Mouse (Mus musculus): ENCODE measurements around the gene Zfp963.
"Not testable (repeated sequence)": the region's sequence is repeated elsewhere in the genome, so short reads cannot be mapped to it uniquely, and the experiment has no call there.

Gene Zfp963

DNA sequence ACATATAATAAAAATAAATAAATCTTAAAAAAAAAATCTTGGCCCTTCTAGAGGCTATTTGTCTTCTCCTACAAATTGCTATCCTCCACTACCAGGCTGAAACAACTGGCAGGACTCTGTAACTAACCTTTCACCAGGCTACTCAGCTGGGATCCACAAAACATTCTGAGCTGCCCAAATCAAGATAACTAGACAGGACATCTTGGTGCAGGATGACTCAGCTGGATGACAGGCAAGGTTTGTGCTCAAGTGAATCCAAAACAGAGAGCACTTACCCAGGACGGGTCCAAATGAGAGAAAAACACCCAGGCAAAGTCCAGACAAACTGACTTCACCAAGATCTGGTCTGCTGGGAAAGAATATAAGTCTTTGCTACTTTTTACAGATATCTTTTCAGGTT is 14.3 kb downstream of the Zfp963 start:
- DNase-seq, result no peak

DNA sequence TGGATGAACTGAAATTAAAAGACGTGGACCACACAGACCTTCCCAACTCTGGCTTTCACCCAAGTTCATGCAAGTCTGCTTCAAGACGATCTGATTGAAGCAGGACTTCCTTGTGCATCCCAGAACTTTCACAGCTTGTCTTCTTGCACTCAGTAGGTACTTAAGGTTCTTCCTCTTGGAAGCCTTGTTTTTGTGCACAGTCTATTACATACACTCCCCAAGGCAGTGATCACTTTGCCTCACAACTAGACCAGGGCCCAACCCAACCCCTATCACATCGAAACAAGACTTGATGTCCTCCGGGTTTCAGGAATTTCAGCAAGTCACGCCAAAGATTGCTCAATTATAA is 32.6 kb downstream of the Zfp963 start:
- DNase-seq, result no peak

DNA sequence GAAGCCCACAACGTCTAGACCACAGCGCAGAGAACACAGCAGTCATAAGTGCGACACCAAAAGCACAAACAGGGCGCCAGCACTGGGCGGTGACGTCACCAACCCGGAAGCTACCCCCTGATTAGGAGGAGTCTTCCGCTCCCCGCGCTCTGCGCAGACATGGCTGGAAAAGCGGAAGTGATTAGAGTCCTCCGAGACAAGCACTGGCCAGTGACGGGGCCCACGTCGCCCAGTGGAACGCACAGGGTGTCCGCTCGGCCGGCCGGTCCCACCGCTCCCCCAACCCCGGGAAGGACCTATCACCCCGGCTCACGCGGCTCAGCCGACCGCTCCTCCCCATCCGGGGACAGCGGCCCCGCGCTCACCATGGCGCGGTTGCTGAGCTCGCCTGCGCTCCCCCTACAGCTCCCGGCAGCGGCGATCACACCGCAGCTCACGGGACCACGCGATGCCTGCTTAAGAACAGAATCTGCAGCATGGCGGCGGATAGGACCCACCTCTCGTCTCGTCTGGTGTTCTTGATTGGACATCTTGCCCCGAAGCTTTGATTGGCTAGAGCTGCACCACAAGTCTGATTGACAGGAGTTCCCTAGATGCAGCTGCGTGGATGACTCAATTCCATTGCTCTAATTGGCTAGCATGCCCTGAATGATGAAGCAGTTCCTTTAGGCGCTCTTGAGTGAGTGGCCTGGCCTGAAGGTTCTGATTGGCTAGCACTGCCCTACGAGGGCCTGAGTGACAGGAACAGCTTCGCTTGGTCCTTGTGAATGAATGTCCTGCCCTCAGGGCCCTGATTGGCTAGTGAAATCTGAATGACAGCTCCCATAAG is 33.2 kb downstream of the Zfp963 start:
- peak; percentile 100 for DNase-seq

DNA sequence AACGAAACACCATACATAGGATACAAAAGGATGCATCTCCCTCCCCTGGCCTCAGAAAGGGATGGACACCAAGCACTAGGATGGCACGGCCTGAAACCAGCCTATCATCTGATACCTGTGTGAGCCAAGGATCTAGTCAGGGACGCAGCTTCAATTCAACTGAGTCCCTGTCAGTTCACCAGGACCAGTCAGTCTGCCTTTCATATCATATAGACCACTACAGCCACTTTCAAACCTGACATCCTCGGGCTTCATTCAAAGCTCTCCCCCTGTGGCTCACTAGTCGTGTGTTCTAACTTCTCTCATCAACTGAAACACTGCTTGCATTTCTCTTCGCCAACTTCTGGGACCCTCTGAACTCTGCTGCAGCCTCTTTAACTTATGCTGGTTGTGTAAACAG is 34.4 kb downstream of the Zfp963 start:
- no peak for DNase-seq

DNA sequence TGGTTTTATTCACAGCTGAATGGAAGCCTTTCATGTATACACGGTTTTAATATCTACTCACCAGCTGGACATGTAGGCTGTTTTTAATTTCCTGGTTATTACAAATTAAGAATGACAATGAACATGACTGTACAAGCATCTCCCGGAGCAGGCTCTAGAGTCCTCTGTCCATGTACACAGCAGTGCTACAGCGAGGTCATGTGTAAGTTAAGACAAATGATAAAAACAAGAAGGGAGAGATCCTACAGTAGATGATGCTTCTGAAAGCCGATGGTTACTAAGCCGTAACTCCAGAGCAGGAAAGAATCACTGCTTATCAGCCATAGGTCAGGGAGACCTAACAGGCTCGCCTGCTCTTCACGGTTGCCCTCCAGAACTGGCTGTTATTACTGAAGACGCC is 36.3 kb downstream of the Zfp963 start:
- DNase-seq, result no peak

DNA sequence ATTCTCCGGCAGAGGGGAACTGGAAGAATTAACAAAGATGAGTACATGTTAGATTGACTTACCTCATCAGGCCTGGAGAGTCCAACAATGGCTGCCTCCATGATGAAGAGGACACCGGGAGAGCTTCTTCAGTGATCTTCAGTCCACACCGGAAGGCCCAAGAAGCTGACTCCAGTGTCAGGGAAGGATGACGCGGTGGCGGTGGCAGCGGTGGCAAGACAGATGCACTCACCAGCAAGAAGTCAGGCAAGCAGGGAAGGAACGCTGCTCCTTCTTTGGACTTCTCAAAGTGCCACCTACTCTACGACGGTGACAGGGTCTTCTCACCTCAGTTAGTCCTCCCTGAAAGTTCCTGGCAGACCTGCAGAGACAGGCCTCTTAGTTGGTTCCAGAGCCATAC is 39.1 kb downstream of the Zfp963 start, which contains the start of gene Zfp869:
Gene Zfp869 (minus strand): TSS at position 101 of the 400 bp plus-strand sequence.
- DNase-seq, result not testable (repeated sequence)

DNA sequence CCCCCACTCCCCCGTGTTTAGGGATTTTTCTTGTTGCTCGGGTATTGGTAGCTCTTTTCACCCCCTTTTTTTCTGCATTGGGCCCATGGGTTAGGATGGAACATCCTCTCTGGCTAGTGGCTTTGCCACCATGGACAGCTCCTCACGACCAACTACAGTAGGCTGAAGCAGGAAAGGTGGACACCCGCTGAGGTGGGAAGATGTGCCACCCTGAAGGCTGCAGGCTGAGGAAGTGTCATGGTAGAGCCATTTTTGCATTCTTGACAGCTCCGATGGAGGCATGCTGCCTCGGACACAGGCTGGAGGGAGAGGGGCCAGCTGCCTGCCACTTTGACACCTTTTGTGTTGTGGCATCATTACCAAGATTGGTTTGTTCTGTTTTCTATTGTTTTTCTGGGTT is 48.0 kb downstream of the Zfp963 start:
- no peak for DNase-seq
